Mouse (Mus musculus) left cerebral cortex, postnatal 4 days (tissue): ENCODE results near the gene Iah1. TPM values are rescaled to one million over a fixed set of nuclear protein-coding genes. Genes with fewer than 3 reads are reported as not detected.

Experiments used
- DNase-seq: peaks from one replicate; pipeline ENCODE4 v3.0.0-alpha.2; 2022
- intact Hi-C: fragments of 180-260 bp; cut with DNase I; formaldehyde crosslinking; loops from one replicate; pipeline ENCODE4 v1.15.1; 2025
- total RNA-seq, 2 experiments: library from RNA; stranded (reverse); gene quantifications; 2 replicates each; pipeline ENCODE4 v1.2.3; 2021

Iah1 gene
- total RNA-seq, 2 experiments from 2014 or later: 18.7 to 22.2 TPM

GRCm38 (mm10) chr12:21363195-21363594 is 47.0 kb downstream of the Iah1 start:
- no peak for DNase-seq
- intact Hi-C loops: no loop called here

GRCm38 (mm10) chr12:21364624-21365435 is 48.6 kb downstream of the Iah1 start:
- intact Hi-C loops: no loop called here
- DNase-seq: no peak

- no peak for DNase-seq
- intact Hi-C loops: no loop called here
These were observed 52.3 kb downstream of the Iah1 start for GRCm38 (mm10) chr12:21368376-21369086.

GRCm38 (mm10) chr12:21369087-21369410 is 52.9 kb downstream of the Iah1 start:
- intact Hi-C loops: no loop called here
- no peak for DNase-seq

GRCm38 (mm10) chr12:21370035-21370611 is 53.9 kb downstream of the Iah1 start:
- intact Hi-C loops: no loop called here
- DNase-seq: no peak

- peak; percentile 97 for DNase-seq
- intact Hi-C loops: no loop called here
These were observed 57.1 kb downstream of the Iah1 start, which contains the start of gene Adam17 for GRCm38 (mm10) chr12:21373100-21373819. Adam17 (minus strand) TSS chr12:21373632.

Other genes starting within 250 kb of the Iah1 start
- 10 to 100 TPM; 54.6 to 58.0 TPM for gene Cpsf3, start 31.0 kb upstream of the Iah1 start, total RNA-seq
- 10 to 100 TPM; 33.4 to 35.3 TPM for gene Itgb1bp1, start 30.1 kb upstream of the Iah1 start, total RNA-seq
- 10 to 100 TPM; 18.7 to 24.8 TPM for gene Adam17, start 57.2 kb downstream of the Iah1 start, total RNA-seq
- gene Ywhaq, start 101.2 kb downstream of the Iah1 start, total RNA-seq: 100 to 1,000 TPM; 657 to 673 TPM